Mouse (Mus musculus): ENCODE measurements around the gene BC049352. TPM values are rescaled to one million over a fixed set of nuclear protein-coding genes. Genes with fewer than 3 reads are reported as not detected.

Gene BC049352
- total and polyA plus RNA-seq, 3 experiments: not detected

DNA sequence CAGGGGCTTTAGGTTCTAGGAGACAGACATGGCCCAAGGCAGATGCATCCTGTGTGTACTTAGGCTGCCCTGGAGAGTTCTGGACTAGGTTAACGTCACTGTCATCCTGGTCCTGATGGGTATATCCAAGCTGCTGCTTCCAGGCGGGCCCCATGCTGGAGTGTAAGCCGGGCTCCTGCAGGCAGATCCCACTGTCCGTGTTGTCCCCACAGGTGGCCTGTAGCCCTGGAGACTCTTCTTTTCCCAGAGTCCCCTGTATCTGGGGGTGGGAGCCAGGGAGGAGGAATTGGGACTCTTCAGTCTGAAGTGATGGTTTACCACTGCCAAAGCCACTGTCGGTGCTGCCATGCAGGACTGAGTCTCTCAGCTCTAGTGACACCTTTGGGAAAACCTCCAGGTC lies 74.2 kb downstream of the BC049352 start:
- no peak for DNase-seq (ENCODE audit: low read depth, low spot score)
- Histone ChIP-seq H3K36me3 (ENCODE audit: control insufficient read depth in 1 of 2, insufficient read depth in 2 of 2, low read length in 2 of 2) (peaks cover 0 to 11% of the 10 kb centered on the region in 2 experiments; a peak in 2 of 4 replicates), H3K4me3 (ENCODE audit: control insufficient read depth in 1 of 2, insufficient read depth in 1 of 2, low read depth in 2 of 2, low read length in 2 of 2) (no peak overlapping the region), H3K9me3 (replicated peaks; ENCODE audit: insufficient read depth, low read length) (no peaks in the 10 kb centered on the region), H3K4me1 (ENCODE audit: control insufficient read depth in 1 of 2, insufficient read depth in 2 of 2, low read length in 2 of 2) (peaks cover 7 to 10% of the 10 kb centered on the region in 2 experiments), H3K9ac (ENCODE audit: control insufficient read depth, low read depth, low read length, poor library complexity, severe bottlenecking) (no peak overlapping the region), H3K79me2 (ENCODE audit: control insufficient read depth, insufficient read depth, low read length, poor library complexity) (no peaks in the 10 kb centered on the region), H3K27ac (ENCODE audit: control insufficient read depth, low read depth, low read length) (no peak overlapping the region), H3K27me3 (ENCODE audit: control insufficient read depth in 1 of 2, insufficient read depth in 2 of 2, low read length in 2 of 2) (peaks cover 5 to 15% of the 10 kb centered on the region in 2 experiments)
- no peak for TF ChIP-seq ZKSCAN1 (IDR thresholded peaks at IDR 0.05; ENCODE audit: low read depth, low read length)
- TF ChIP-seq MAZ (IDR thresholded peaks at IDR 0.05; ENCODE audit: low read depth, low read length): no peak
- TF ChIP-seq NRF1 (IDR thresholded peaks at IDR 0.05; ENCODE audit: insufficient read depth, low read depth, low read length, poor library complexity, severe bottlenecking): no peak
- no peak for TF ChIP-seq SMC3 (IDR thresholded peaks at IDR 0.05; ENCODE audit: low read depth, low read length)
- TF ChIP-seq CTCF (IDR thresholded peaks at IDR 0.05 in 2 of 3, conservative IDR thresholded peaks at IDR 0.05 in 1 of 3; ENCODE audit: control insufficient read depth in 1 of 3, insufficient read depth in 1 of 3, low read depth in 2 of 3, low read length in 3 of 3, poor library complexity in 1 of 3, severe bottlenecking in 1 of 3): no peak
- TF ChIP-seq RAD21 (IDR thresholded peaks at IDR 0.05; ENCODE audit: low read depth, low read length): no peak
- TF ChIP-seq MXI1 (IDR thresholded peaks at IDR 0.05; ENCODE audit: low read depth, low read length): no peak
- no peak for TF ChIP-seq TBP (IDR thresholded peaks at IDR 0.05; ENCODE audit: low read depth, low read length)
- no peak for TF ChIP-seq UBTF (IDR thresholded peaks at IDR 0.05; ENCODE audit: borderline replicate concordance, insufficient read depth, low read depth, low read length)
- no peak for TF ChIP-seq SIN3A (IDR thresholded peaks at IDR 0.05; ENCODE audit: low read length)
- no peak for TF ChIP-seq MYB (IDR thresholded peaks at IDR 0.05; ENCODE audit: low read depth, low read length)
- no peak for TF ChIP-seq KAT2A (conservative IDR thresholded peaks at IDR 0.05; ENCODE audit: low read depth, low read length)
- TF ChIP-seq CHD2 (IDR thresholded peaks at IDR 0.05; ENCODE audit: low read length): no peak
- TF ChIP-seq POLR2A (IDR thresholded peaks at IDR 0.05; ENCODE audit: control insufficient read depth in 1 of 2, insufficient read depth in 1 of 2, low read depth in 1 of 2, low read length in 2 of 2, poor library complexity in 1 of 2): no peak
- no peak for TF ChIP-seq POLR2AphosphoS2 (IDR thresholded peaks at IDR 0.05; ENCODE audit: low read length)
- no peak for TF ChIP-seq USF1 (IDR thresholded peaks at IDR 0.05; ENCODE audit: low read depth, low read length)
- no peak for TF ChIP-seq ZMIZ1 (IDR thresholded peaks at IDR 0.05; ENCODE audit: low read depth, low read length)
- TF ChIP-seq GABPA (IDR thresholded peaks at IDR 0.05; ENCODE audit: low read depth, low read length): no peak

DNA sequence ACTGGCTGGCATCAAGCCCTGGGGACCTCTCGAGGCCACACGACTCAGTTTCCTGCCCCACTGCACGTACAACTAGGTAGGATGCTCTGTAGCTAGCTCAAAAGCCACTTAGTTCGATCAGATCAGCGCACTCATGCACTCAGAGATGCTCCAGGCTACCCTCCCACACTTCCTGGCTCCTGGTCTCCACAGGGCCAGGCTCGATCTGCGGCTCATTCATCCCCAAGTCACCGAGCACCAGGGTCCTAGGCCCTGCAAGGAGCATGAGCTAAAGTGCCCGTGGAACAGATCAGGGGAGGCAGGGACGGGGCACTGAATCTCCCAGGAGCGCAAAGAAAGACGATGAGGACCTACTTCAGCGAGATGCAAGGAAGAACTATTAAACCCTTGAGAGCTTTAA lies 77.3 kb downstream of the BC049352 start:
- Histone ChIP-seq H3K36me3 (ENCODE audit: control insufficient read depth in 1 of 2, insufficient read depth in 2 of 2, low read length in 2 of 2) (no peaks in the 10 kb centered on the region), H3K4me3 (ENCODE audit: control insufficient read depth in 1 of 2, insufficient read depth in 1 of 2, low read depth in 2 of 2, low read length in 2 of 2) (no peak overlapping the region), H3K27ac (ENCODE audit: control insufficient read depth, low read depth, low read length) (no peak overlapping the region), H3K9me3 (replicated peaks; ENCODE audit: insufficient read depth, low read length) (no peaks in the 10 kb centered on the region), H3K27me3 (ENCODE audit: control insufficient read depth in 1 of 2, insufficient read depth in 2 of 2, low read length in 2 of 2) (peaks cover 11 to 24% of the 10 kb centered on the region in 2 experiments), H3K4me1 (ENCODE audit: control insufficient read depth in 1 of 2, insufficient read depth in 2 of 2, low read length in 2 of 2) (no peaks in the 10 kb centered on the region), H3K9ac (ENCODE audit: control insufficient read depth, low read depth, low read length, poor library complexity, severe bottlenecking) (no peak overlapping the region), H3K79me2 (ENCODE audit: control insufficient read depth, insufficient read depth, low read length, poor library complexity) (no peaks in the 10 kb centered on the region)
- TF ChIP-seq RCOR1 (IDR thresholded peaks at IDR 0.05; ENCODE audit: low read depth, low read length): no peak
- no peak for TF ChIP-seq MEF2A (IDR thresholded peaks at IDR 0.05; ENCODE audit: extremely low read depth, insufficient replicate concordance, low read depth, low read length, poor library complexity, severe bottlenecking)
- TF ChIP-seq USF1 (IDR thresholded peaks at IDR 0.05; ENCODE audit: low read depth, low read length): no peak
- TF ChIP-seq ZC3H11A (IDR thresholded peaks at IDR 0.05; ENCODE audit: low read depth, low read length): no peak
- no peak for TF ChIP-seq BHLHE40 (IDR thresholded peaks at IDR 0.05; ENCODE audit: borderline replicate concordance, low read depth, low read length)
- TF ChIP-seq MYB (IDR thresholded peaks at IDR 0.05; ENCODE audit: low read depth, low read length): no peak
- TF ChIP-seq POLR2A (IDR thresholded peaks at IDR 0.05; ENCODE audit: control insufficient read depth in 1 of 2, insufficient read depth in 1 of 2, low read depth in 1 of 2, low read length in 2 of 2, poor library complexity in 1 of 2): no peak
- TF ChIP-seq NRF1 (IDR thresholded peaks at IDR 0.05; ENCODE audit: insufficient read depth, low read depth, low read length, poor library complexity, severe bottlenecking): no peak
- no peak for TF ChIP-seq USF2 (IDR thresholded peaks at IDR 0.05; ENCODE audit: borderline replicate concordance in 1 of 2, insufficient read depth in 1 of 2, low read depth in 1 of 2, low read length in 2 of 2)
- TF ChIP-seq ZMIZ1 (IDR thresholded peaks at IDR 0.05; ENCODE audit: low read depth, low read length): no peak
- no peak for TF ChIP-seq EP300 (IDR thresholded peaks at IDR 0.05; ENCODE audit: low read depth in 1 of 2, low read length in 2 of 2)
- TF ChIP-seq KAT2A (conservative IDR thresholded peaks at IDR 0.05; ENCODE audit: low read depth, low read length): no peak
- no peak for TF ChIP-seq CHD2 (IDR thresholded peaks at IDR 0.05; ENCODE audit: low read length)
- DNase-seq (ENCODE audit: low read depth, low spot score): no peak
